Mouse (Mus musculus): ENCODE results near the gene Esrrg.

The Esrrg gene

GRCm38 (mm10) chr1:187968379-187968778 lies 359.8 kb downstream of the Esrrg start:
- H3K27me3 ChIP-seq (ENCODE audit: insufficient read depth, low read length) = peaks cover 2% of the 10 kb centered on the region; the same call in 1 of the 2 replicates
- TF ChIP-seq CTCF (conservative IDR thresholded peaks at IDR 0.05; ENCODE audit: low read length) (no peak), NANOG (IDR thresholded peaks at IDR 0.05; ENCODE audit: borderline replicate concordance, low read length) (no peak), POU5F1 (IDR thresholded peaks at IDR 0.05; ENCODE audit: borderline replicate concordance, low read length) (no peak)

GRCm38 (mm10) chr1:187969491-187969890 lies 360.9 kb downstream of the Esrrg start:
- no peak for TF ChIP-seq POU5F1 (IDR thresholded peaks at IDR 0.05; ENCODE audit: borderline replicate concordance, low read length)
- no peak for TF ChIP-seq NANOG (IDR thresholded peaks at IDR 0.05; ENCODE audit: borderline replicate concordance, low read length)
- TF ChIP-seq CTCF (conservative IDR thresholded peaks at IDR 0.05; ENCODE audit: low read length) = no peak
- peaks cover 5% of the 10 kb centered on the region; the same call in 1 of the 2 replicates for H3K9me3 ChIP-seq (ENCODE audit: low read length)

More at GRCm38 (mm10) chr1:187968379-187968778, 359.8 kb downstream of the Esrrg start:
- H3K9me3 ChIP-seq (ENCODE audit: low read length) = peaks cover 5% of the 10 kb centered on the region; the same call in 1 of the 2 replicates
- H3K36me3 ChIP-seq (ENCODE audit: insufficient read depth, low read length) = no peaks in the 10 kb centered on the region
- H3K4me1 ChIP-seq (replicated peaks; ENCODE audit: low read depth, low read length) = no peaks in the 10 kb centered on the region
- H3K4me3 ChIP-seq (replicated peaks; ENCODE audit: low read length) = no peak overlapping the region

GRCm38 (mm10) chr1:187974396-187974795 lies 365.8 kb downstream of the Esrrg start:
- H3K36me3 ChIP-seq (ENCODE audit: insufficient read depth, low read length) = no peaks in the 10 kb centered on the region
- peaks cover 9% of the 10 kb centered on the region; the same call in 1 of the 2 replicates for H3K27me3 ChIP-seq (ENCODE audit: insufficient read depth, low read length)
- no peak for TF ChIP-seq POU5F1 (IDR thresholded peaks at IDR 0.05; ENCODE audit: borderline replicate concordance, low read length)
- no peak for TF ChIP-seq NANOG (IDR thresholded peaks at IDR 0.05; ENCODE audit: borderline replicate concordance, low read length)
- TF ChIP-seq CTCF (conservative IDR thresholded peaks at IDR 0.05; ENCODE audit: low read length) = no peak
- H3K4me1 ChIP-seq (replicated peaks; ENCODE audit: low read depth, low read length) = peaks cover 3% of the 10 kb centered on the region; the same call in 1 of the 2 replicates
- H3K4me3 ChIP-seq (replicated peaks; ENCODE audit: low read length) = no peak overlapping the region
- peaks cover 5% of the 10 kb centered on the region; the same call in 1 of the 2 replicates for H3K9me3 ChIP-seq (ENCODE audit: low read length)

More at GRCm38 (mm10) chr1:187969491-187969890, 360.9 kb downstream of the Esrrg start:
- H3K27me3 ChIP-seq (ENCODE audit: insufficient read depth, low read length) = peaks cover 2% of the 10 kb centered on the region; the same call in 1 of the 2 replicates
- no peaks in the 10 kb centered on the region for H3K36me3 ChIP-seq (ENCODE audit: insufficient read depth, low read length)
- 0 out of 2 replicates have a peak, but pooled peaks cover 2% of the 10 kb centered on the region for H3K4me1 ChIP-seq (replicated peaks; ENCODE audit: low read depth, low read length)
- no peak overlapping the region for H3K4me3 ChIP-seq (replicated peaks; ENCODE audit: low read length)

GRCm38 (mm10) chr1:187975465-187976352 lies 367.1 kb downstream of the Esrrg start:
- H3K27me3 ChIP-seq (ENCODE audit: insufficient read depth, low read length) = peaks cover 9% of the 10 kb centered on the region; the same call in 1 of the 2 replicates
- H3K36me3 ChIP-seq (ENCODE audit: insufficient read depth, low read length) = no peaks in the 10 kb centered on the region
- peaks cover 5% of the 10 kb centered on the region; the same call in 1 of the 2 replicates for H3K9me3 ChIP-seq (ENCODE audit: low read length)
- no peak for TF ChIP-seq CTCF (conservative IDR thresholded peaks at IDR 0.05; ENCODE audit: low read length)
- TF ChIP-seq POU5F1 (IDR thresholded peaks at IDR 0.05; ENCODE audit: borderline replicate concordance, low read length) = no peak
- no peak for TF ChIP-seq NANOG (IDR thresholded peaks at IDR 0.05; ENCODE audit: borderline replicate concordance, low read length)
- no peak overlapping the region for H3K4me3 ChIP-seq (replicated peaks; ENCODE audit: low read length)
- H3K4me1 ChIP-seq (replicated peaks; ENCODE audit: low read depth, low read length) = peaks cover 3% of the 10 kb centered on the region; the same call in 1 of the 2 replicates

- peaks cover 9% of the 10 kb centered on the region; the same call in 1 of the 2 replicates for H3K27me3 ChIP-seq (ENCODE audit: insufficient read depth, low read length)
- H3K4me1 ChIP-seq (replicated peaks; ENCODE audit: low read depth, low read length) = peaks cover 3% of the 10 kb centered on the region; the same call in 1 of the 2 replicates
- no peak overlapping the region for H3K4me3 ChIP-seq (replicated peaks; ENCODE audit: low read length)
- peaks cover 5% of the 10 kb centered on the region; the same call in 1 of the 2 replicates for H3K9me3 ChIP-seq (ENCODE audit: low read length)
- no peak for TF ChIP-seq NANOG (IDR thresholded peaks at IDR 0.05; ENCODE audit: borderline replicate concordance, low read length)
- no peak for TF ChIP-seq POU5F1 (IDR thresholded peaks at IDR 0.05; ENCODE audit: borderline replicate concordance, low read length)
- no peak for TF ChIP-seq CTCF (conservative IDR thresholded peaks at IDR 0.05; ENCODE audit: low read length)
- H3K36me3 ChIP-seq (ENCODE audit: insufficient read depth, low read length) = no peaks in the 10 kb centered on the region
Observed at GRCm38 (mm10) chr1:187976353-187976730, 367.8 kb downstream of the Esrrg start.

GRCm38 (mm10) chr1:187981028-187981427 lies 372.4 kb downstream of the Esrrg start:
- Histone ChIP-seq H3K4me3 (replicated peaks; ENCODE audit: low read length) (no peak overlapping the region), H3K9me3 (ENCODE audit: low read length) (no peaks in the 10 kb centered on the region), H3K36me3 (ENCODE audit: insufficient read depth, low read length) (no peaks in the 10 kb centered on the region), H3K4me1 (replicated peaks; ENCODE audit: low read depth, low read length) (peaks cover 22% of the 10 kb centered on the region), H3K27me3 (ENCODE audit: insufficient read depth, low read length) (peaks cover 7% of the 10 kb centered on the region; the same call in 1 of the 2 replicates)
- TF ChIP-seq CTCF (conservative IDR thresholded peaks at IDR 0.05; ENCODE audit: low read length) = no peak
- TF ChIP-seq POU5F1 (IDR thresholded peaks at IDR 0.05; ENCODE audit: borderline replicate concordance, low read length) = no peak
- TF ChIP-seq NANOG (IDR thresholded peaks at IDR 0.05; ENCODE audit: borderline replicate concordance, low read length) = no peak

GRCm38 (mm10) chr1:187983177-187983576 lies 374.6 kb downstream of the Esrrg start:
- no peak for TF ChIP-seq CTCF (conservative IDR thresholded peaks at IDR 0.05; ENCODE audit: low read length)
- no peak for TF ChIP-seq NANOG (IDR thresholded peaks at IDR 0.05; ENCODE audit: borderline replicate concordance, low read length)
- no peak for TF ChIP-seq POU5F1 (IDR thresholded peaks at IDR 0.05; ENCODE audit: borderline replicate concordance, low read length)
- no peaks in the 10 kb centered on the region for H3K36me3 ChIP-seq (ENCODE audit: insufficient read depth, low read length)
- H3K4me3 ChIP-seq (replicated peaks; ENCODE audit: low read length) = no peak overlapping the region
- H3K4me1 ChIP-seq (replicated peaks; ENCODE audit: low read depth, low read length) = peaks cover 22% of the 10 kb centered on the region
- peaks cover 3% of the 10 kb centered on the region; the same call in 1 of the 2 replicates for H3K27me3 ChIP-seq (ENCODE audit: insufficient read depth, low read length)
- no peaks in the 10 kb centered on the region for H3K9me3 ChIP-seq (ENCODE audit: low read length)

- H3K4me1 ChIP-seq (replicated peaks; ENCODE audit: low read depth, low read length) = no peaks in the 10 kb centered on the region
- peaks cover 2% of the 10 kb centered on the region; the same call in 1 of the 2 replicates for H3K27me3 ChIP-seq (ENCODE audit: insufficient read depth, low read length)
- TF ChIP-seq CTCF (conservative IDR thresholded peaks at IDR 0.05; ENCODE audit: low read length) (peak; percentile 52), NANOG (IDR thresholded peaks at IDR 0.05; ENCODE audit: borderline replicate concordance, low read length) (no peak)
- no peak overlapping the region for H3K4me3 ChIP-seq (replicated peaks; ENCODE audit: low read length)
- H3K36me3 ChIP-seq (ENCODE audit: insufficient read depth, low read length) = no peaks in the 10 kb centered on the region
- no peaks in the 10 kb centered on the region for H3K9me3 ChIP-seq (ENCODE audit: low read length)
Observed at GRCm38 (mm10) chr1:187990161-187990560, 381.6 kb downstream of the Esrrg start.

Measured in E14TG2a.4 (cell line).